Mouse (Mus musculus) frontal cortex, adult (tissue): ENCODE measurements around the gene Lhb.
"Not testable (repeated sequence)": the region's sequence is repeated elsewhere in the genome, so short reads cannot be mapped to it uniquely, and the experiment has no call there.

Experiments
- ATAC-seq: cut with Nextera tagmentation; 2 replicates; pipeline ENCODE4 v1.9.2; 2017; ENCODE audit warnings: mild to moderate bottlenecking, moderate library complexity, mixed read lengths; ENCODE audit not compliant: low TSS enrichment

The Lhb gene

DNA sequence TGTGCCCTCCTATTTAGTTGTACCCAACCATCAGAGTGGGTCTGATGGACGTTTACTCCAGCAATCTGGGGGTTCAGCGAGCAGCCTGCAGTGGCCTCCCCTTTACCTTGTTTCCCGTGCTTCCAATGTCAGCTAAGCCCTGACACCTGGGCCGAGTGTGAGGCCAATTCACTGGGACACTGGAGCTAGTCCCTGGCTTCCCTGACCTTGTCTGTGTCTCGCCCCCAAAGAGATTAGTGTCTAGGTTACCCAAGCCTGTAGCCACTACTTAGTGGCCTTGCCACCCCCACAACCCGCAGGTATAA is at the start of gene Lhb:
TSS of gene Lhb (plus strand) at position 206 of the 305 bp plus-strand sequence.
- ATAC-seq, result no peak

DNA sequence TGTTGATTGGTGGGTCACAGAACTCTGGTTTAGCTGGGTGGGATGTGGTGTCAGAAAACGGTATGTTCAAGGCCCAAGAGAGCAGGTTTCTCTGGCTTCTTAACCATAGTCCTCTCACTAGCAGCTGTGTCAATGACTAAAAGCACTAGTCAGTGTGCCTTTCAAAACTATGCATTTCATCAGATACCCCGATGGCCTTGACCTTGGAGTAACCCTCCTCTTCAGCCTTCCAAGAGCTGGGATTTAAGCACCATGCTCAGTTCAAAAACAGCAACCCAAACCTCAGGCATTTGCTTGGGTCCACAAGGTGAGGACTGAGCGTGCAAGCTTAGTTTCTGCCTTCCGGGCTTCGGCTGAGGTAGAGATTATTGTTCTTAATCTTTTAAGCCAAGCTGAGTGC is 48.2 kb upstream of the Lhb start:
- no peak for ATAC-seq

DNA sequence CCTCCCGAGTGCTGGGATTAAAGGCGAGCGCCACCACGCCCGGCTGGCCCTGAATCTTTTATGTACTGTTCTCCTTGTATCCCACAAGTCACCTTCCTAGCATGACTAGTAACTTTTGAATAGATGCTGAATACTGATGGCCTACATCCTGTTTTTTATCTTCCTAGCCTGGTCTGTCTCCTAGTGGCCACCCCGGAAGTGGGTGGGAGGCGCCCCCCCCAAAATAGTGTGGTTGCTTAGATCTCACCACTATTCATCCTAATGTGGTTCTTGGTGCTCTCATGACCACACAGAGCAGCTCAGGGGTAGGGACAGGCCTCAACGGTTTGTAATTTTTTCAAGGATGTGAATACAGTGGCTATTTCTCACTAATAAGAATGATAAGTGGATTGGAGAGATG is 46.0 kb upstream of the Lhb start:
- no peak for ATAC-seq

DNA sequence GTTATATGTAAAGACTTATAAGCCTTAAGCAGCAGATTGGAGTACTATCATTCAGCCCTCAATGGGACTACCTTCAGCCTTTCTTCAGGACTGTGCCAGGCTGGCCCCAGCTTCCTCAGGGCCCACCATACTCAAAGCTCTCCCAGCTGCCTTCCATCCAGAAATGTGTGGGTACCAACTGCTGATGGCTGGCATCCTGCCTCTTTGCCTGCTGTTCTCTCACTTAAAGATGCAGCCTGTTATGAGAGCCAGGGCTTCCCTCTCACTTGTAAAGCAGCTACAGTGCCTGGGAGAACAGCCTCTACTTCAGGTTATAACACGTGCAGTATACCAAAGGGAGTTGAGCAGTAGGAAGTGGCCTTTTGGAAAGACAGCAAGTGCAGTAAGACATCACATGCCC is 44.6 kb upstream of the Lhb start:
- ATAC-seq, result peak; percentile 76

DNA sequence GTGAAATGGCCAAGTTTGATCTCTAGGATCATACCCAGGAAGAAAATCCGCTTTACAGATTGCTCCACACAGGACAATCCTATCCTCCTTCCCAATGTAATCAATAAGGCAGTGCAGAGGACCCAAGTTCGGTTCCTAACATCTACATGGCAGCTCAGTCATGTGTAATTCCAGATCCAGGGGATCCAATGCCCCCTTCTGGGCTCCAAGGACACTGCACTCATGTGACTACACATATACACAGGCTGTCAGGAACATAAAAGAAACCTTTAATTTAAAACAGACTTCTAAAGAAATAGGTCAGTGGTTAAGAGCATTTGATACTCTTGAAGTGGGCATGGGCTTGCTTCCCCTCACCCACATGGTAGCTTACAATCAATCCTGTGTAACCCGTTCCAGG is 34.5 kb upstream of the Lhb start:
- no peak for ATAC-seq

DNA sequence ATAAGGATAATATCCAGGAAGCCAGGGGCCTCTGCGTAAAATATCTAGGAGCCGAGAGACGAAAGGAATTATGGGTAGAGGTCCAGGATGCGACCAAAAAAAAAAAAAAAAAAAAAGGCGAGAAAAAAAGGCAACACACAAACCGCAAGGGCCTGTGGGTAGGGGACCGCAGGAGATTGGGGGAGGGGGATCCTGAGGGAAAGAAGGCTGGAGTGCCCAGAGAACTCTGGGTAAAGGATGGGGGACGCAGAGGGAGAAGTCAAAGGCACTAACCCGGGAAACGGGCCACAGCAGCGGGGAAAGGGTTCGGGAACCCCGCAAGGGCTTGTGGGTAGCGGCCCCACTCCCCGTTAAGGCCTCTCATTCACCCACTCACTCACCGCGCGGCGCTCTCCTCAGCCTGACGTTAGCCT is 25.5 kb upstream of the Lhb start:
- peak; percentile 73 for ATAC-seq

DNA sequence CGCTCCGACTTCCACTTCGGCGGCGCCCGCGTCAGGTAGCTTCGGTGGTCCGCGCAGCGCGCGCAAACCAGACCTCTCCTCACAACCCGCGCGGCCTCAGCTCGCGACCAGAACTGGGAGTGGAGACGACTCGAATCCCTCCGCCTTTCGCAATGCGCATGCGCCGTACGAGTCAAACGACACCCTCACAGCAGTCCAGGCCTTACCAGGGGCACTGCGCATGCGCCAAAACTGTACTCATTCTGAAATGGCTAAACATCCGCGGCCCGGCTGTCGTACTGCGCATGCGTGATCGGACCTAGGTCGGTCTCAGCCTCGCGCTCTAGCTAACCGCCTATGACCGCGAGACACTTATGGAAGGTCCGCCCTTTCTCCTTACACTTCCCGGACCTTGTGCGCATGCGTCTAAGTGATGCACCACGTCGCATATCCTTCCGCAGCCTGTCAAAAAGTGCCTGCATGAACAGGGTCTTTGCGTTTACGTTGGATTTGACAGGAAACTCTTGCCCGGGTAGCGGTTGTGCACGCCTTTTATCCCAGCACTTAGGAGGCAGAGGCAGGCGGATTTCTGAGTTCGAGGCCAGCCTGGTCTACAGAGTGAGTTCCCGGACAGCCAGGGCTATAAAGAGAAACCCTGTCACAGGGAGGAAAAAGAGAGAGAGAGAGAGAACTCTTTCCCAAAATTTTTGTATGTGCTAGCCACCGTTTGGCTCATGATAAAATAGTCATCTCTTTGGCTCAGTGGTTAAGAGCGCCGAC is 24.9 kb upstream of the Lhb start, which contains the start of gene Snrnp70:
TSS of gene Snrnp70 (minus strand) at position 165 of the 759 bp plus-strand sequence.
- peak; percentile 98 for ATAC-seq

DNA sequence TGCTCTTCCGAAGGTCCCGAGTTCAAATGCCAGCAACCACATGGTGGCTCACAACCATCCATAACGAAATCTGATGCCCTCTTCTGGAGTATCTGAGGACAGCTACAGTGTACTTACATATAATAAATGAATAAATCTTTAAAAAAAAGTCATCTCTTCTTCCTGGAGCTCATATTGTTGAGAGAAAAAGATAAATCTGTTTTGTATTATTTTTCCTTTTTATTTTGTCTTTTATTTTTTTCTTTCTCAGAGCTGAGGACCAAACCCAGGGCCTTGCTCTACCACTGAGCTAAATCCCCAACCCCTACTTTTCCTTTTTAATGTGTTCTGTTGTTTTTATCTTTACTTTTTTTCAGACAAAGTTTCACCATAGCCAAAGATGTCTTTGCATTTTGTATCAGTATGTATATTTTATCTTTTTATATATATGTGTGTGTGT is 24.3 kb upstream of the Lhb start:
- not testable (repeated sequence) for ATAC-seq

DNA sequence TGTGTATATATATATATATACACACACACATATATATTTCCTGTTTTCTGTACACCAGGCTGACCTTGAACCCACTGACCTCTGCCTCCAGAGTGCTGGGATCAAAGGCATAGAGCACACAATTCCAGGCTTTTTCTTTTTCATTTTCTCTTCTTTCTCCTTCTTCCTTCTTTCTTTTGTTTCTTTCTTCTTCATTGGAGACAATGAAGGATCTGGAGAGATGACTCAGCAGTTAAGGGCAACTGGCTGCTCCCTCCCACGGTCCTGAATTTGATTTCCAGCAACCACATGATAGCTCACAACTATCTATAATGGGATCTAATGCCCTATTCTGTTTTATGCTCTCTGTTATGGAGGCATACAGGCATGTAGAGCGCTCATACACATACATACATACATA is 23.8 kb upstream of the Lhb start:
- ATAC-seq, result no peak

DNA sequence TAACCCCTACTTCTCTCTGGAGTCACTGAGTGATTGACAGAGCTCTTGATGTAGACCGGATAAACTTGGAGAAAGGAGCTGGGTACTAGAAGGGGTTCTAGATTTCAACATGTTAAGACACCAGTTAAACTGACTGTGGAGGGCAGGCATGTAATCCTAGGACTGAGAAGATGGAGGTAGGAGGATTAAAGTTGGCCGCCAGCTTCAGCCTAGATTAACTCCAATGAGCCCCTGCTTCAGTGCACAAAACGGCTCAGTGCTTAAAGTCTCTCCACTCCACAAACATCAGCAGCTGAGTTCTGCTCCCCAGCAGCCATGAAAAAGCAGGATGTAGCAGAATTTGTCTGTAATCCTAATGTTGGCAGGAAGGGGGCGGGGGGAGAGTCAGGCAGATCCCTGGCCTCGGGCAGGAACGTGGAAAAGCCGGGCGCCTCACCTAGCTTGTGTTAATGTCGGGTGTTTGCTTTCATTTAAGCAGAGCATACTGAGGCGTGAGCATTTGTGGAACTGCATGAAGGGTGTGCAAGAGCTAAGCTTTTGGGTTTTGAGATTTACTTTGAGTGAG is 19.0 kb upstream of the Lhb start:
- ATAC-seq, result no peak

DNA sequence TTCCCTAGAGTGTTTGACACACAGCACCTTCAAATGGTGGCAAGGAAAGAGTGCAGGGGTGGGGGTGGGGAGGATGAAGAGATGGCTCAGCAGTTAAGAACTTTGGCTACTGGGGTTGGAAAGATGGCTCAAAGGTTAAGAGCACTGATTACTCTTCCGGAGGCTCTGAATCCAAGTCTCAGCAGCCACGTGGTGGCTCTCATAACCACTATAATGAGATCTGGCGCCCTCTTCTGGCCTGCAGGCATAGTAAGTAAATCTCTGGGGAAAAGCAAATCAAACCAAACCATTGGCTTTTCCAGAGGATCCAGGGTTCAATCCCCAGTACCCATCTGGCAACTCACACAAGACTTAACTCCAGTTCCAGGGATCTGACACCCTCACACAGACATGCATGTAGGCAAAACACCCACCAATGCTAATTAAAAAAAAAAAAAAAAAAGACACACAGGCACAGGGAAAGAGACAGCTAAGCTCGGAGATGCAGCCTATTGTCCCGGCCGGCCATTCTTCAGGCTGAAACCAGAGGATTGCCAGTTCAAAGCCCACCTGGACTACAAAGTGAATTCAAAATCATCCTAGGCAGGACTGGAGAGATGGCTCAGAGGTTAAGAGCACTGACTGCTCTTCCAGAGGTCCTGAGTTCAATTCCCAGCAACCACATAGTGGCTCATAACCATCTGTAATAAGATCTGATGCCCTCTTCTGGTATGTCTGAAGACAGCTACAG is 16.9 kb upstream of the Lhb start:
- ATAC-seq, result no peak

DNA sequence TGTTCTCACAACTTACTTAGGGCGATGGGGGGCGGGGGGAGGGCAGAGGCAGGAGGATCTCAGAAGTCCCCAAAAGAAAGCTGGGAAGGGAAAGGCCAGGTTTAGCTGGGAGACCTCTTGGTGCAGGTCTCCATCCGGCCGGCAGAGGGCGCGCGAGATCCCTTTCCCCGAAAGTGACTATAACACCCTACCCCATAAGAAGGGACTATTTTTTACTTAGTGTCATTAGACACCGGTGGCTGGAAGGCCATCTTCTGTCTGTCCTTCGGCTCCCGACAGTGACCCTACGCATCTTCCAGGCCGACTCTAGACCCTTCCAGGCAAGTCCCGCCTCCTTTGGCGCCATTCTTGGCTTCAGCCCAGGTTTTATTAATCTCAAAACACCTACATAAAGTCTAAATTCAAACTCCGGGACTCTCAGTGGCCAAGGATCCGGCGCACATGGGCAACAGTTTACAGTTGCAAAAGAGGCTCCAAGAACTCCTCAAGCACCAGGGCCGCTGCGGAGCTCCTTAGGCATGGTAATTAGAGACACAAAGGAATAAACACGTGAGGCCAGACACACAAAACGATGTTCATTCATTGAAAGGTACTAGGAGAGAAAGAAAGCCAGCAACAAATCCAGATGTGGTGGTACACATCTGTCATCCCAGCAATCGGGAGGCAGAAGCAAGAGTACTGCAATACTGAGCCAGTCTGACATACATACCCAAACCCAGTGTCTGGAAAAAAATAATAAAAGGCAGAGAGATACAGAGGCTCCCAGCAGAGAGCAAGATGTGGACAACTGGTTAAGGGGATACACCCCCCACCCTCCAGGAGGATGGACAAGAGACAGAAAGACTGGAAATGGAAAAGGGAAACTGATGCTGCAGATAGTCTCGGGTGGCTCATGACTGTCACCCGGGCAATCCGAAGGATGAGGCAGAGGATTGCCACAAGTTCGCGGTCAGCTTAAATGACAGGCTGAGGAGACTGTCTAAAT is 15.2 kb upstream of the Lhb start, which contains the start of gene Kcna7:
TSS of gene Kcna7 (plus strand) at position 563 of the 985 bp plus-strand sequence.
- peak; percentile 50; the same call in 1 of the 2 replicates for ATAC-seq

DNA sequence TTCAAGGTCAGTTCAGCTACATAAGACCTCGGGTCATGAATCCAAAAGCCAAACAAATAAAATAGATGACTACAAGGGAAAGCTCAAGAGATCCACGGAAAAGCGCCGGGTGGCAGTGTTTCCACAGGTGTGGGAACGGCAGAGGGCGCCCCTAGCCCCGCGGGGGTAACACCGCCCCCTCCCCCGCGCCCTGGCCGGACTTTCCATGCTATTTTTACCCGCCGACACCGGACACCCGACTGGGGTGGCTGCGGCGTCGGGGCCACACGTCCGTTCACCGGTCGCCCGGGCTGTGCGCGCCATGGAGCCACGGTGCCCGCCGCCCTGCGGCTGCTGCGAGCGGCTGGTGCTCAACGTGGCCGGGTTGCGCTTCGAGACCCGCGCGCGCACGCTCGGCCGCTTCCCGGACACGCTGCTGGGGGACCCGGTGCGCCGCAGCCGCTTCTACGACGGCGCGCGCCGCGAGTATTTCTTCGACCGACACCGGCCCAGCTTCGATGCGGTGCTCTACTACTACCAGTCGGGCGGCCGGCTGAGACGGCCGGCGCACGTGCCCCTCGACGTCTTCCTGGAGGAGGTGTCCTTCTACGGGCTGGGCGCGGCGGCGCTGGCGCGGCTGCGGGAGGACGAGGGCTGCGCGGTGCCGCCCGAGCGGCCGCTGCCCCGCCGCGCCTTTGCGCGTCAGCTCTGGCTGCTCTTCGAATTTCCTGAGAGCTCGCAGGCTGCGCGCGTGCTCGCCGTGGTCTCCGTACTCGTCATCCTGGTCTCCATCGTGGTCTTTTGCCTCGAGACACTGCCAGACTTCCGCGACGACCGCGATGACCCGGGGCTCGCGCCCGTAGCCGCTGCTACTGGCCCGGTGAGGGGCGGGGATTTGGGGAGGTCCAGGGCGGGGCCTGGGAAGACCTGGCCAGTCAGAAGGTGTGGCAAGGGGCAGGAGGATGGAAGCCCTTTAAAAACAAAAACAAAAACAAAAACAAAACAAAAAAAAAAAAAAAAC is 14.2 kb upstream of the Lhb start:
- no peak for ATAC-seq

DNA sequence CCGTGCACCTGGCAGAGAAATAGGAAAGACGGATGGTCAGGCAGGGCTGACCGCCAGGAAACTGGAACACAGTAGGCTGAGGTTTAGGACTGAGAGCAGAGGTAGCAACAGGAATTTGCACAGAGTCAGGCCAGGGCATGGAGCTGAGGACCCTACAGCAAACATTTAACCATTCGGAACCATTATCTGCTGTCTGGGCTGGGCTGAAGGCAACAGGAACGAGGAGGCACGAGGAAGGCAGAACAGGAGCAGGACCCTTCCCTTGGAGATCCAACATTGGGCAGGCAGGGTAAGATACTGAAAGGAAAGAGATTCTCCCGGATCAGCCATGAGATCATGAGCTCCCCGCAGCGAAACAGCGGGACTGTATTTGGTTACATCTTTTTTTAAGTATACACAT is 12.8 kb upstream of the Lhb start:
- ATAC-seq, result no peak

DNA sequence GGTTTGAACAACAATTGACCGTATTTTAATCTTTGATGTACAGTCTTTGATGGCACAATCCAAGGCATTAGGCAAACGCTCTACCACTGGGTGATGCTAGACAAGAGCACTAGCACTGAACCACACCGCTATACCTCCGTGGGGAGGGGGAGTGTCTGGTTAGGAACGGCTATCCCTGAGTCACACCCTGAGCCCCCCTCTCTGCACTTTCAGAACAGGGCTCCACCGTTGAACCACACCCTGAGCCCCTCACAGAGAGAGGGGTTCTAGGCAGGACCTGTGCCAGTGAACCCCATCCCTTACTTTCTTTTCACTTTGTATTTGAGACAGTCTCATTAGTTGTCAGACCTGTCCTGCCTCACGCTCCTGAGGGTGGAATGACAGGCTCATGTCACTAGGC is 12.3 kb upstream of the Lhb start:
- ATAC-seq, result no peak

DNA sequence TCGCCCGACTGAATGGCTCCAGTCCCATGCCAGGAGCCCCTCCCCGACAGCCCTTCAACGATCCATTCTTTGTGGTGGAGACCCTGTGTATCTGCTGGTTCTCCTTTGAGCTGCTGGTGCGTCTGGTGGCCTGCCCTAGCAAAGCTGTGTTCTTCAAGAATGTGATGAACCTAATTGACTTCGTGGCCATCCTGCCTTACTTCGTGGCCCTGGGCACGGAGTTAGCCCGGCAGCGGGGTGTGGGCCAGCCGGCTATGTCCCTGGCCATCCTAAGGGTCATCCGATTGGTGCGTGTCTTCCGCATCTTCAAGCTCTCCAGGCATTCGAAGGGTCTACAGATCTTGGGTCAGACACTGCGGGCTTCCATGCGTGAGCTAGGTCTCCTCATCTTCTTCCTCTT is 11.7 kb upstream of the Lhb start:
- ATAC-seq, result no peak

DNA sequence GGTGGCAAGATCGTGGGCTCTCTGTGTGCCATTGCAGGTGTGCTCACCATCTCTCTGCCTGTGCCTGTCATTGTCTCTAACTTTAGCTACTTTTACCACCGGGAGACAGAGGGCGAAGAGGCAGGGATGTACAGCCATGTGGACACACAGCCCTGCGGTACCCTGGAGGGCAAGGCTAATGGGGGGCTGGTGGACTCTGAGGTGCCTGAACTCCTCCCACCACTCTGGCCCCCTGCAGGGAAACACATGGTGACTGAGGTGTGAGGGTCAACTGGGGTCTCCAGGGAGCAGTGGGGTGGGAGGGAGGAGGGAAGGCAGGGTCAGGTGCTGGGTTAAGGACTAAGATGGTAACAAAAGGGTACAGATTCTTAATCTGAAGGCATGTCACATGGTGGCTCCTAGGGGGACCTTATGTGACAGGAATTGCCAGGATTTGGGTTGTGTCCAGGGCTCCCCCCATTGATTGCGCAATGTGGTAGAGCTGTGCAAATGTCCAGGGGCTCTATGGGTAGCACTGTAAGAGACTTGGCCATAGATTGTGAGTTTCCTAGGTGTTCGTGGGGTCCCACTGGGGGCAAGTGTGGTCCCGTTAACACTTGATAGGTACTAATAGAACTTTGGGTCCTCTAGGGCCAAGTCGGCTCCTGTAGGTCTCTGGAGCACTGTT is 11.0 kb upstream of the Lhb start:
- ATAC-seq, result no peak

DNA sequence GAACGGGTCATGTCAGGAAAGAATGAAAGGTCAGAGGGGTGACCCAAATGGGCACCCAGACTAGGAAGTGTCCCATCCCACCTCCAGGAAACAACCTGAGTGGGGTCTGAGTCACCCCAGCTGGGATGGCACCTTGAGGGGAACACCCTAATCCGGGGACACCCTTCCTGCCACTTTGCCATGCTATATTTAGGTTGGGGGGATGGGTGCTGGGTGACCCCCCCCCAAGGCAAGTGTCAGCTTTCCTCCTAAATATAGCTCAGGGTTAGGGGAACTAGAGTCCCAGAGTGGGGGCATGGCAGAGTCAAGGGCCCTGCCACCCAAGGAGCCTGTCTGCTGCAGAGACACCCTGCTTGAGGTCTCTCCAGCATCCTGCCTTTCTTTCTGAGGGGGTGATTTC is 8.2 kb upstream of the Lhb start:
- ATAC-seq, result no peak

DNA sequence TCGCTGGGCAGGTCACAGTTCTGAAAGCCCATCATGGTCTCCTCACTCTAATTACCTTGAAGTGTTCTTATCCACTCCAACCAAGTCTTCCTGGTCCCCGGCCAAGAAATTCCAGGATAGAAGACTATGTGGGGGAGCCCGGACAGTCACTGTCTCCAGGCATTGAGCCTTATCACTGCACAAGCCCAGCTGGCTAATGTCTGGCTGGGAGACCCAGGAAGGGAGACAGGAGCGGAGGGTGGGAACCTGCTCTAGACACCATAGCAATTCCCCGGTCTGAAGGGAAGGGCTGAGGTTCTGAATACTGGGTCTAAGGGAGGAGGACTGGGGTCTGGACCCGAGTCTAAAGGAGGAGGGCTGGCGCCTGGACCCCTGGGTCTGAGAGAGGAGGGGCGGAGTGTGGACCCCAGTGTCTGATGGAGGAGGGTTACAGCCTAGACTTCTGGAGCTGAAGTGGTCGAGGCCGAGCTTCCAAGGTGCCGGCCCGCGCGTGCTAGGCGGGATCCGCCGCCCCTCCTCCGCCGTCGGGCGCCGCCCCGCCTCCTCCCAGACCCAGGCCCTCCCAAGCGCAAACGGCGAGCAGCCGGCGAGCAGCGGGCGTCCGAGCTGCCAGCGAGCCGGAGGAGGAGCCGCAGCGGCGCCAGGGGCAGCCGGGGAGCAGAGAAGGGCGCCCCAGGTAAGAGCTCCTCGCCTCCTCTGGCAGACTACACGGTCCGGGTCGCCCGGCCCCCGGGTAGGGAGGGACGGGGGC is 7.3 kb upstream of the Lhb start, which contains the start of gene Ntf5:
TSS of gene Ntf5 (plus strand) at position 583 of the 751 bp plus-strand sequence.
- ATAC-seq, result no peak
